Mouse (Mus musculus): ENCODE measurements around the gene Ldb3.

The Ldb3 gene

DNA sequence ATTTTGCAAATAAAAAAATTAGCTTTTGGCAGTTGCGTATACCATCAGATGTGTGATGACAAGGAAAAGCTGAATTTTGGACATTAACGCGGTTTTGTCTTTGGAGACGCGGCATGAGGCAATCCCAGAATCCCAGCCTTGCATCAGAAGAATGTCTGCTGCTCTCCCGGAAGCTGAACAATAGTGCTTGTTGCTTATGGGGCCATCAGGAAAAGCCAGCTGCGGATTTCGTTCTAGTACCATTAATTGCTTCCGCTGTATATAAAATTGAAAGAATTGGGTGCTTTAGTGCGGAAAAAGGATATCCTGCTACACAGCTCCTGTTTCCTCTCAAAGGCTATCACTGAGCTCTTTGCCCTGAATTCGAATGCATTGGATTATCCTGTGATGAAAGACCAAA is 76.6 kb downstream of the Ldb3 start:
- no peak for DNase-seq (ENCODE audit: inconsistent ontology term)

- DNase-seq (ENCODE audit: inconsistent ontology term) = no peak
Measured at GRCm38 (mm10) chr14:34508842-34509439, 79.5 kb downstream of the Ldb3 start.

GRCm38 (mm10) chr14:34508187-34508840 is 80.2 kb downstream of the Ldb3 start:
- no peak for DNase-seq (ENCODE audit: inconsistent ontology term)

DNA sequence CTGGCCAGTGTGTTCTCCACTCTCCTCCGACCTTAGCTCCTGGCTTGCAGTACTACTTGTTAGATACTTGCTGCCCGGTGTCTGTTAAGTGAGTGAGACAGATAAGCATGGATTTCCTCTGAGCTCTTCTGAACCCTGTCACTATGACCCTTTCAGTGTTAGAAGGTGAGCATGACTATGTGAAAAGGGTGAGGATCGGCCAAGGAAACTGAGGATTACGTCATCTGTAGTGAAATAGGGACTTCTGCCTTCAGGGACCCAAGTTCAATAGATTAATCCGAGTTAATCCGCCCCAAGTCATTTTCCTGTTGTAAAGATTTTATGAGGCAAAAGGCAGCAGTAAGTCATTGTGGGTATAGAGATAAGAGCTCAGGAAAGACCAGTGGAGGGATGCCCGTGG is 83.2 kb downstream of the Ldb3 start:
- no peak for DNase-seq (ENCODE audit: inconsistent ontology term)

GRCm38 (mm10) chr14:34504377-34504776 is 84.1 kb downstream of the Ldb3 start:
- no peak for DNase-seq (ENCODE audit: inconsistent ontology term)

DNA sequence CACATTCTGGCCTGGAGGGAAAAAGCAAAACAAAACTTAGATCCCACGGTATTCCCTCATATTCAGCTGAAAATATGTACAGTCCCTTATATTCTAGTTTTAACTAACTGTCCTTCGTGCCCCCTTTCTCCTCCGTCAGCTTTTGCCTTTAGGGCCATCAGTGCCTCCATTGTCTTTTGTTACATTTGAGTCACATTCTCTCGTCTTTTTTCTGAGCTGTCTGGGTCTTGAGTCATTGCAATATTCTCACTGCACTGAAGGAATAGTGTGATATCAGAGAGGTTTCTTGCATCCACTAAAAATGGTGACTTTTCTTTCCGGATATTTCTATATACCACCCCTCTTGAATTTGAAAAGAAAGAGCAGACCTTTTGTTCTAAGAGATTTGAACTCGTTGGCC is 84.7 kb downstream of the Ldb3 start:
- DNase-seq (ENCODE audit: inconsistent ontology term) = no peak

GRCm38 (mm10) chr14:34503325-34503647 is 85.2 kb downstream of the Ldb3 start, which contains the start of gene Bmpr1a:
Gene Bmpr1a, minus strand, starts transcription at chr14:34503341.
- DNase-seq (ENCODE audit: inconsistent ontology term) = no peak

GRCm38 (mm10) chr14:34502475-34503324 is 85.8 kb downstream of the Ldb3 start:
- peak; percentile 95 for DNase-seq (ENCODE audit: inconsistent ontology term)

GRCm38 (mm10) chr14:34501804-34502474 is 86.5 kb downstream of the Ldb3 start:
- DNase-seq (ENCODE audit: inconsistent ontology term) = peak; percentile 63

DNA sequence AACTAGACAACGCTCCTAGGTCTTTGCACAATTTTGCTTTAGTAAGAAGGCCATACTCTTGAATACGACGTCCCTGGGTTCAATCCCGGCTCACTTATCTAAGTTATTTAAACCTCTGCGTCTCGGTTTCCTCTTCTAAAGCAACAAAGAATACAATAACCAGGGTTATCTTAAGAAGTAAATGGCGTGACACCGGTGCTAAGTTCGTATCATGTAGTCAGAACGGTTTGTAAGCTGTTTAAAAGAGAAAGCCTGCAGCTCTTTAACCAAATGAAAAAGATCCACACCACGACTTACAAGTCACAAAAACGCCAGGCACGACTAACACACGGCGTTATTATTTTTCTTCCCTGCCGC is 87.1 kb downstream of the Ldb3 start:
- DNase-seq (ENCODE audit: inconsistent ontology term) = peak; percentile 60

- peak; percentile 48 for DNase-seq (ENCODE audit: inconsistent ontology term)
Measured at GRCm38 (mm10) chr14:34500309-34500708, 88.2 kb downstream of the Ldb3 start.

DNA sequence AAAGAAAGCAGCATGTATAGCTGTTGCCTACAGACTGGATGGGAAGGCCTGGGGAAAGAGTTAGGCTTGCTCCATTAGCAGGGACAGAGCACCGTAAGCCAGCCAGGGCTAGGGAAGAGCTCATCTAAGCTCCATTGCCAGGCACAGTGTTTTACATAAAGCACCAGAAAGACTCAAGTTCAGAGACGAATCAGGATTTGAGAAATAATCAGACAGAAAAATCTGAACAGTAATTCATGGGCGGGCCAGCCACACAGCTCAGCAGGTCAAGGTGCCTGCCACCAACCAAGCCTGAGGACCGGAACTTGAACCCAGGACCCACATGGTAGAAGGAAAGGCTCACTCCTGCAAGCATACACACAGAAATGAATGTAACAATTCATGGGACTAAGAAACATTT is 88.8 kb downstream of the Ldb3 start:
- no peak for DNase-seq (ENCODE audit: inconsistent ontology term)

DNA sequence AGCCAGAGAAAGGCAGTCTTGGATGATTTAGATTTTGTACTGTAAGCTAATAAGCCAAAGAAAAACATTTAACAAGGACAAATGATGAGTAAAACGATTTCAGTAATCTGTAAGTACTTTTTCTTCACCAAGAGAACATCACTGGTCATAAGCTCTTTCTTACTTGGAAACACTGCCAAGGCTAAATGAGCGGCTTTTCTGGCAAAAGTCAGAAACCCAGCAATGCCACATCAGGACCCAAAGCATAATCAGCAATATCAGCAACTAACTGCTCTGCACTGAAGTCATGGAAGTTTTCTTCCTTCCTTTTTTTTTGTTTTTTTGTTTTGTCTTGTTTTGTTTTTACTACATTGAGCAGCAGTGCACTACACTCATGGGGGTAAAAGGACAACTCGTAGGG is 91.1 kb downstream of the Ldb3 start:
- no peak for DNase-seq (ENCODE audit: inconsistent ontology term)

- no peak for DNase-seq (ENCODE audit: inconsistent ontology term)
Measured at GRCm38 (mm10) chr14:34493682-34494081, 94.8 kb downstream of the Ldb3 start.

DNA sequence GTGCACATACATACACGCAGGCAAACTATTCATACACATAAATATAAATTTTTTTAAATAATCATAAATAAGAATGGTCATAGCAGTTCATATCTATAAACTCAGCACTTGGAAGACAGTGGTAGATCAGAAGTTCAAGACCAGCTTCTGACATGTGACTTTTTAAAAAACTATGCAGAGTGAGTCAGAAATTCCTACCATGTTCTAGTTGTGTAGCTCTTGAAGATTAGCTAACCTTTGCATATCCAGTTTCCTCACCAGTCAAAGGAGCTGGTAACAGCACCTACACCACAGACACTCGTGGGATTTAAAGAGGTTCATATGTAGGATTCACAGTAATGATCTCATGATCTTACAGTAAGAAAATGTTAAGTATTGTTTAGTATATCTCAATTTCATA is 95.8 kb downstream of the Ldb3 start:
- DNase-seq (ENCODE audit: inconsistent ontology term) = no peak

DNA sequence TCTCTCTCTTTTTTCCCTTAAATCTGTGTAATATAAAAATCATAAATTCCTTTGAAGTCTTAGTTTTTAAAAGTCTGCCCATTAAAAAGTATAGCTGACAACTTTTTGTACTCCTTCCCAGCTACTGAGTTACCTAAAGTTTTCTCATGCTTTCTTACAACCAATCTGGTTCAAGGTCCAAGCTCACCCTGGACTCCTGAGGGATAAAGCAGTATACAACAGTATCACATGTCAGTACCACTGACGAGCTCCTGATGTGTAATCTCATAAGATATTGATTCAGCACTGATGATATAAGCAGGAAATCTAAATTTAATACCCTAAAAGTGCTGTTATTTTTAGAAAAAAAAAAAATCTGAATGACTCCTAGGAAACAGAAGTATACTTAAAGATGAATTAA is 97.5 kb downstream of the Ldb3 start:
- no peak for DNase-seq (ENCODE audit: inconsistent ontology term)

DNA sequence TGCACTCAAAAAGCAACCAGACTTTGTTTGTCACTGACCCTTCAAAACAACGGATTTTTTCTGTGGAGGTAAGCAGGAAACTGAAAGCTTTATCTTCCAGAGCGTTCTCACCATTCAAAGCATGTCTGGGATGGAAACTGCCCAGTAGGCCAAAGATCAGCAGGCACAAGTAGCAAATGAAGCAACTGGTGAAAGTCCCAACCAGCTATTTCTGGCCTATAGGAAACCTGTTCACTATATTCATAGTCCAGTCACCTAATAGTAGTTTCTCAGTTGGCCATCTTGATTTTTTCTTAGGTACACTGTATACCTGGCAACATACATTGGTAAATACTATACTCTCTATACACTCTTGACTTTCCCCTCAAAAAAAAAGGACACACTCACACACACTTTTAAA is 98.6 kb downstream of the Ldb3 start:
- DNase-seq (ENCODE audit: inconsistent ontology term) = no peak

- DNase-seq (ENCODE audit: inconsistent ontology term) = no peak
Measured at GRCm38 (mm10) chr14:34486169-34486568, 102.3 kb downstream of the Ldb3 start.

DNA sequence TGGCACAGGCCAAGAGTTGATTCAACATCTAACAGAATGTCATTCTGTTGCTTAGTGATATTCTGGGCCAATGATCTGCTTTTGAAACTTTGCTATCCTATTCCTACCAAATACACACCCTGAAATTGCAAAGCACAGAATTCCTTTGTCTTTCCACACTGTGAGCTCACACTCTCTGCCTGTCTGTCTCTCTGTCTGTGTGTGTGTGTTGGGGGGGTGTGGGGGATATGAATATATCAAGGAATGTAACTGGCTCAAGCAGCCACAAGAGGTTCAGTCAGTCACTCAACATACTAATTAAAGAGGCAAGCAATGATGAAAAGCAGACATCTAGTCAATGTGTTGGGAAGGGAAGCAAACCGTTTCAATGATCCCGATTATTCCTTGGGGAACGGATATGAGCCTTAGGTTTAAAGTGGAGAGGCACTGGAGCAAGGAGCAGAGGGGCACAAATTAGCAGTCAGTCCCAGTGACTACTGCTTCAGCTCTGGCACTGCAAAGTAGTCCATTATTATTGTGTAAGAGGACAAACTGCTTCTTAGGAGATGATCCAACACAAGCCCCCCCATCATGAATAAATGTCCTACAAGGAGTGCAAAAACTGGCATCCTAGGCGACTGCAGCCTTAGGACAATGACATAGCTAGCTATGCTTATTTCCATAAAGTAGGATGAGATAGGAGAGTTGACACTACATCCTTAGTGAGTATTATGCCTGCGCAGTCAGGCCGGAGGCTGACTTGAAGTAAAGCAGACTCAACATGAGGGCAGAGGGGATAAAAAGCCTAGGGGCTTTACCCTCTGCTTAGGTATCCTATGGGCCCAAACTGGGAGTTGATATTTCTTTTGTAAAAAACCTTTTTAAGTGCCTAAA is 104.8 kb downstream of the Ldb3 start:
- peak; percentile 78 for DNase-seq (ENCODE audit: inconsistent ontology term)

Measured in Muller cell, postnatal 12 days (primary cell).